Mouse (Mus musculus) embryonic facial prominence, embryonic 13.5 days (tissue): Measurements from ENCODE around the gene Sfi1. TPM values are rescaled to one million over a fixed set of nuclear protein-coding genes. Genes with fewer than 3 reads are reported as not detected.
"Not testable (repeated sequence)": the region's sequence is repeated elsewhere in the genome, so short reads cannot be mapped to it uniquely, and the experiment has no call there.

Experiments
- ATAC-seq: fragments of 200-750 bp; cut with Nextera tagmentation; 2 replicates; pipeline ENCODE4 v1.8.0; 2017; ENCODE audit warnings: low read depth; ENCODE audit not compliant: insufficient number of reproducible peaks, insufficient read depth, low FRiP score, low TSS enrichment
- H3K27ac ChIP-seq: fragments of 300-500 bp; sonication (generic); 2 replicates; pipeline ENCODE4 v1.5.1; 2015; ENCODE audit warnings: moderate library complexity, mild to moderate bottlenecking, inconsistent platforms
- H3K27me3 ChIP-seq: fragments of 300-500 bp; sonication (generic); 2 replicates; pipeline ENCODE4 v1.6.1; 2015; ENCODE audit warnings: mild to moderate bottlenecking, inconsistent platforms
- H3K36me3 ChIP-seq: fragments of 300-500 bp; sonication (generic); 2 replicates; pipeline ENCODE4 v1.6.1; 2015; ENCODE audit warnings: mild to moderate bottlenecking, inconsistent platforms
- H3K4me1 ChIP-seq: fragments of 300-500 bp; sonication (generic); 2 replicates; pipeline ENCODE4 v1.6.1; 2015; ENCODE audit warnings: inconsistent platforms
- H3K4me2 ChIP-seq: fragments of 300-500 bp; sonication (generic); 2 replicates; pipeline ENCODE4 v1.6.1; 2015; ENCODE audit warnings: moderate library complexity, mild to moderate bottlenecking, inconsistent platforms
- H3K4me3 ChIP-seq: fragments of 300-500 bp; sonication (generic); 2 replicates; pipeline ENCODE4 v1.5.1; 2015; ENCODE audit warnings: mild to moderate bottlenecking, inconsistent platforms
- H3K9ac ChIP-seq: fragments of 300-500 bp; sonication (generic); 2 replicates; pipeline ENCODE4 v1.6.1; 2015; ENCODE audit warnings: mild to moderate bottlenecking, inconsistent platforms
- H3K9me3 ChIP-seq: fragments of 300-500 bp; sonication (generic); 2 replicates; pipeline ENCODE4 v1.6.1; 2016; ENCODE audit warnings: inconsistent platforms
- WGBS: fragments of 180-500 bp; shearing (Covaris S2); methylation state at CpG from one replicate; pipeline ENCODE4 v1.1.7; 2015; ENCODE audit warnings: mixed read lengths; 5-methylcytosine and 5-hydroxymethylcytosine counted together
- polyA plus RNA-seq: library from polyadenylated mRNA; unstranded; fragments of >200 nt; fragmentation: Nextera tagmentation; extraction: Ambion mirVana; gene quantifications from 2 replicates; pipeline ENCODE4 v1.2.1, GENCODE M21; 2015

The Sfi1 gene
- polyA plus RNA-seq, 1 experiment from 2014 or later = 19.3 TPM

DNA sequence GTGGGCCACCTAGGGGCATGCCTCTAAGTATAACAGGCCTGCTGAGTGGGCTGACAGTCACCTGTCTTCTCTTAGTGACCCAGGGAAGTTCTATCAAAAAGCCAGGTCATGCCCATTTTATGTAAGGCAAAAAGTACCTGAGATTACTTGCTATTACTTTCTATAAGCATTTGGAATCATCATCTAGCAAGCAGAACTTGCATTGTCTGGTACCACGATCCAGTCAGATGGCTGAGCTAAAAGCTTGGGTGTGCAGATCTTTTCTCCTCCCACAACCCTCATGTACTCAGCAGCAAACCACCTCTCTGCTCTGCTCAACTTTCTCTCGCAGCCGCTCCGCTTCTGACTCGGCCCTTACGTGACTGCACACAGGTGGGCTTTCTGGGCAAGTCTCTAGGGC lies 35.3 kb downstream of the Sfi1 start:
- not testable (repeated sequence) for H3K36me3 ChIP-seq, H3K9ac ChIP-seq, H3K27ac ChIP-seq, H3K27me3 ChIP-seq, H3K4me3 ChIP-seq, H3K4me2 ChIP-seq, H3K4me1 ChIP-seq, ATAC-seq
- 94% methylated on average over 6 of the region's 6 CpGs for WGBS
- peaks cover 20% of the 10 kb centered on the region for H3K9me3 ChIP-seq

DNA sequence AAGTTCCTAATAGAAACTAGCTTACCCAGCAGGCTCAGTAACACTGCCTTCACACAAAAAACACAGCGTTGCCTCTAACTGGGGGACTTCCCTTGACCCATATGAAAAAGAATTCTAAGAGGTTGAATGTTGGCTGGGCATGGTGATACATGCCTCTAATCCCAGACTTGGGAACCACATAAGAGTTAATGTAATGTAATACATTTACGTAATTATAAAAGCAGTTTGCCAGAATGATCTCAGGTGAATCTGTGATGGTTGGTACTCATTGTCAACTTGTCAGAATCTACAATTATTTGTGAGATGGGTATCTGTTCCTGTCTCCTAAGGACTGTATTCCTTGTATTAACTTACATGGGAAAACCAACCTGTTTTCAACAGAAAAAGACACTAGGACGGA lies 36.3 kb downstream of the Sfi1 start:
- not testable (repeated sequence) for H3K27ac ChIP-seq, H3K4me3 ChIP-seq, H3K4me2 ChIP-seq, H3K36me3 ChIP-seq, H3K4me1 ChIP-seq, H3K9ac ChIP-seq, H3K27me3 ChIP-seq, ATAC-seq
- H3K9me3 ChIP-seq = peaks cover 14% of the 10 kb centered on the region
- 84% methylated on average over 2 of the region's 3 CpGs for WGBS

GRCm38 (mm10) chr11:3153666-3154397 lies 39.4 kb downstream of the Sfi1 start:
- H3K4me1 ChIP-seq, H3K4me3 ChIP-seq, H3K27ac ChIP-seq, H3K27me3 ChIP-seq, H3K4me2 ChIP-seq, H3K9ac ChIP-seq: not testable (repeated sequence)
- H3K9me3 ChIP-seq = peaks cover 17% of the 10 kb centered on the region
- peak; percentile 48; the same call in 1 of the 2 replicates for ATAC-seq
- H3K36me3 ChIP-seq = peaks cover 20% of the 10 kb centered on the region
- 72% methylated on average over 1 of the region's 1 CpGs for WGBS

DNA sequence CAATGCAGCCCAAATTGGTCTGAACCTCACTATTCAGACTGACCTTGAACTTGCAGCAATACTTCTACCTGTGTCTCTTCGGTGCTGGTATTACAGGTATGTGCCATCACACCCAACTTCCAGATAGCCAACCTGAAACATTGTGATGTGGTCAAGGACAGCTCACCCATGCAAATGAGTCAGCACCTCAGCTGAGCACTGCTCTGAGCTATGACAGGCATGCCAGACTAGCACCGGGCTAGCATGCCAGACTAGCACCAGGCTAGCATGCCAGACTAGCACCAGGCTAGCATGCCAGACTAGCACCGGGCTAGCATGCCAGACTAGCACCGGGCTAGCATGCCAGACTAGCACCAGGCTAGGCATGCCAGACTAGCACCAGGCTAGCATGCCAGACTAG lies 41.9 kb downstream of the Sfi1 start:
- H3K9me3 ChIP-seq = peaks cover 13% of the 10 kb centered on the region
- not testable (repeated sequence) for H3K27ac ChIP-seq, H3K4me2 ChIP-seq, H3K27me3 ChIP-seq, H3K9ac ChIP-seq, H3K4me3 ChIP-seq, H3K4me1 ChIP-seq
- ATAC-seq = 0 out of 2 replicates have a peak, but pooled peaks have one; percentile 22
- H3K36me3 ChIP-seq = peaks cover 20% of the 10 kb centered on the region
- 96% methylated on average over 4 of the region's 4 CpGs for WGBS

- H3K9ac ChIP-seq, H3K27me3 ChIP-seq, H3K27ac ChIP-seq, H3K4me2 ChIP-seq, H3K4me3 ChIP-seq, ATAC-seq, H3K4me1 ChIP-seq: not testable (repeated sequence)
- H3K36me3 ChIP-seq = peaks cover 20% of the 10 kb centered on the region
- peaks cover 13% of the 10 kb centered on the region for H3K9me3 ChIP-seq
- WGBS = 95% methylated on average over 12 of the region's 12 CpGs
Measured at GRCm38 (mm10) chr11:3150677-3151003, 42.6 kb downstream of the Sfi1 start.

- peaks cover 20% of the 10 kb centered on the region for H3K36me3 ChIP-seq
- H3K27me3 ChIP-seq, H3K4me2 ChIP-seq, H3K27ac ChIP-seq, H3K9ac ChIP-seq, H3K4me1 ChIP-seq, ATAC-seq, H3K4me3 ChIP-seq: not testable (repeated sequence)
- peaks cover 16% of the 10 kb centered on the region for H3K9me3 ChIP-seq
- WGBS = 95% methylated on average over 24 of the region's 24 CpGs
Measured at GRCm38 (mm10) chr11:3150003-3150676, 43.1 kb downstream of the Sfi1 start.

DNA sequence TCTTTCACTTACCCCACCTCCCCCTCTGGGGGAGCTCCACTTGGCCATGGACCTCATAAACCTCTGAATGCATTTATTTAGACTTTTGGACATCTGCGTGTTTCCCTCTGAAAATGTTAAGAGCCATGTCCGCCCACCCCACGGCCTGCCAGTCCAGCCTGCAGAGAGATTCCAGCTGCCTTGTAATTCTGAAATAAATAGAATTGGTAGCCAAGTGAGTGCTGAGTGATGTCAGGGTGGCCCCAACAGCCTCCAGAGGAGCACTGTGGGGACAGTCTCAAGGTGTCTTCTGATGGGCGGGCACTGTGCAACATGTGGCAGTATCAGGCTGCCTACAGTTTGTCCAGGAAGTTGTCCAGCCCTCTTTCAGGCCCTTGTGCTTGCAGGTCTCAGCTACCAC lies 43.8 kb downstream of the Sfi1 start:
- not testable (repeated sequence) for H3K9ac ChIP-seq, H3K4me1 ChIP-seq, H3K27me3 ChIP-seq, H3K27ac ChIP-seq, H3K4me3 ChIP-seq, H3K4me2 ChIP-seq, ATAC-seq
- 98% methylated on average over 4 of the region's 4 CpGs for WGBS
- peaks cover 16% of the 10 kb centered on the region for H3K9me3 ChIP-seq
- H3K36me3 ChIP-seq = peaks cover 20% of the 10 kb centered on the region

- not testable (repeated sequence) for H3K27me3 ChIP-seq, ATAC-seq, H3K4me2 ChIP-seq, H3K4me1 ChIP-seq, H3K9ac ChIP-seq, H3K4me3 ChIP-seq, H3K27ac ChIP-seq
- WGBS = 88% methylated on average over 2 of the region's 2 CpGs
- Histone ChIP-seq H3K36me3 (peaks cover 15% of the 10 kb centered on the region), H3K9me3 (peaks cover 12% of the 10 kb centered on the region)
Measured at GRCm38 (mm10) chr11:3146806-3147205, 46.5 kb downstream of the Sfi1 start.

DNA sequence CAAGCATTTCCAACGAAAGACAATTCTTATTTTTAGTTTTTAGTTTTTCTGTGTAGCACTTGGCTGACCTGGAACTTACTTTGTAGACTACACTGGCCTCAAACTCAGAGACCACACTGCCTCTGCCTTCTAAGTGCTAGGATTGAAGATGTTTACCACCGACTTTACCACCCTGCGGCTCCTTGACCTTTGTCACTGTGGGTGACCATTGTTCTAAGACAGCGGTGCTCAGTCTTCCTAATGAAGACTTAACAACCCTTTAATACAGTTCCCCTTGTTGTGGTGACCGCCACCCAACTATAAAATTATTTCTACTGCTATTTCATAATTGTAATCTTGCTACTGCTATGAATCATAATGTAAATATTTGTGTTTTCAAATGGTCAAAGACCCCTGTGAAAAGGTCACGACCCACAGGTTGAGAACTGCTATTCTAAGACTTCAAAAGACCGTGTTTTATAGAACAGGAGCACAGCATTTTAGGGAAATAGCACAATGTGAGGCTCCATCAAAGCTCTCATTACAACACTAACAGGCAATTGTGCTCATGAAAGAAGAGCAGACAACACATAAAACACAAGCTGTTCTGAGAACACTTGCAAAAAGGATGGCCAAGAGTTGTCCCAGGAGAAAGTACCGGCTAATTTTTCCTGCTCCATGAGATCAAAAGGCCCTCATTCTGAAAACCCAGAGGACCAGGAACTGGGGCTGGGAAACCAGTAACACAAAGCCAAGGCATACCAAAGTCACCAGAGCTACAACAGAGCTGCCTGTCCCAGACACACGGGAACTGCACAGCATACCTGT lies 47.7 kb downstream of the Sfi1 start:
- WGBS = 80% methylated on average over 9 of the region's 9 CpGs
- ATAC-seq, H3K9me3 ChIP-seq: not testable (repeated sequence)

DNA sequence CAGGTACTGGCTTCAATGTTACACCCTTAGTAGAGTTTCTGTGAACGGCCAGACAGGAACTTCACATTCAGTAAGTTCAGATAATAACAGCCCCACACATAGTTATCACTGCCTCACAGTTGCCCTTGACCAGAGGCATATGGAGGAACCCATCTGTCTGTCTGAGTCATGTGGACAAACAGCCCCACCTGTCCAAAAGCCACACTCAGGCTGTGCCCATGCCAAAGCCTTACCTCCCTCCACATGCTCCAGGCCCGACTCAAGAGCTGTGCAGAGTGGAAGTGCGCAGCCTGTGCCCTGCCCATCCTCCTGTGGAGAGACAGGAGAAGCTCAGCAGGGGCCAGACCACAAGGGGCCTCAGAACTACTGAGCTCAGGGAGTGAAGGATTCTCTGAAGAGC lies 49.3 kb downstream of the Sfi1 start:
- not testable (repeated sequence) for H3K9ac ChIP-seq, ATAC-seq, H3K36me3 ChIP-seq, H3K4me2 ChIP-seq, H3K27ac ChIP-seq, H3K4me3 ChIP-seq, H3K4me1 ChIP-seq, H3K27me3 ChIP-seq, H3K9me3 ChIP-seq
- WGBS = 81% methylated on average over 3 of the region's 3 CpGs

More for the DNA sequence above, 47.7 kb downstream of the Sfi1 start:
- H3K4me3 ChIP-seq, H3K36me3 ChIP-seq, H3K4me1 ChIP-seq, H3K9ac ChIP-seq, H3K4me2 ChIP-seq, H3K27me3 ChIP-seq, H3K27ac ChIP-seq: not testable (repeated sequence)

DNA sequence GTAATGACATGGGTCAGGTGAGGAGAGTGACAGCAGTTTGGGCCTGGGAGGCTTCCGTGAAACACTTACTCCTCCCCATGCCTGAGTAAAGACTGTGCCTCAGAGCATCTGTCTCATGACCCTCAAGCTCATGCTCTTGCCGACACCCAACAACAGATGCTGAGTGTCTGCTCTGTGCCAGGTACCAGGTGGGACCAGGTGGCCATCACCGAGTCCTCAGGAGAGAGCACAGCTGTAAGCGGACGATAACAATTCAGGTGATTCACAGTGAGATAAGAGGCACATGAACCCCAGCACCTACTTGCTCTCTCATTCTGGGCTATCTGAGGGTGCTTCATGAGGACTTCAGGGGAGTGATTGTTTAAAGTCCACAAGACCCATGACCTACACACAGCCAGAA lies 50.9 kb downstream of the Sfi1 start:
- H3K9me3 ChIP-seq = peaks cover 15% of the 10 kb centered on the region
- 90% methylated on average over 4 of the region's 5 CpGs for WGBS
- not testable (repeated sequence) for H3K4me3 ChIP-seq, H3K27me3 ChIP-seq, H3K9ac ChIP-seq, H3K4me1 ChIP-seq, H3K4me2 ChIP-seq, H3K27ac ChIP-seq, H3K36me3 ChIP-seq
- peak; percentile 70 for ATAC-seq
